Mouse (Mus musculus) lung, embryonic 14.5 days (tissue): ENCODE measurements around the gene Cdh18. TPM values are rescaled to one million over a fixed set of nuclear protein-coding genes. Genes with fewer than 3 reads are reported as not detected.

Experiments
- ATAC-seq: fragments of 200-750 bp; cut with Nextera tagmentation; 2 replicates; pipeline ENCODE4 v1.8.0; 2017; ENCODE audit warnings: mild to moderate bottlenecking, moderate TSS enrichment, moderate library complexity; ENCODE audit not compliant: insufficient read depth
- DNase-seq: peaks from one replicate; pipeline ENCODE4 v3.0.0-alpha.2; 2015
- H3K27ac ChIP-seq: fragments of 300-500 bp; sonication (generic); 2 replicates; pipeline ENCODE4 v1.5.1; 2014; ENCODE audit warnings: low read depth, mild to moderate bottlenecking, moderate library complexity
- H3K27me3 ChIP-seq: fragments of 300-500 bp; sonication (generic); 2 replicates; pipeline ENCODE4 v1.6.1; 2014; ENCODE audit warnings: low read length, control low read depth; ENCODE audit not compliant: insufficient read depth
- H3K36me3 ChIP-seq: fragments of 300-500 bp; sonication (generic); 2 replicates; pipeline ENCODE4 v1.6.1; 2014; ENCODE audit warnings: control low read depth; ENCODE audit not compliant: insufficient read depth
- H3K4me1 ChIP-seq: fragments of 300-500 bp; sonication (generic); 2 replicates; pipeline ENCODE4 v1.6.1; 2014; ENCODE audit warnings: antibody characterized with exemption, control low read depth; ENCODE audit not compliant: insufficient read depth
- H3K4me2 ChIP-seq: fragments of 300-500 bp; sonication (generic); 2 replicates; pipeline ENCODE4 v1.6.1; 2014; ENCODE audit warnings: mild to moderate bottlenecking
- H3K4me3 ChIP-seq: fragments of 300-500 bp; sonication (generic); 2 replicates; pipeline ENCODE4 v1.5.1; 2014; ENCODE audit warnings: low read depth, low read length
- H3K9ac ChIP-seq: fragments of 300-500 bp; sonication (generic); 2 replicates; pipeline ENCODE4 v1.6.1; 2014
- H3K9me3 ChIP-seq: fragments of 300-500 bp; sonication (generic); 2 replicates; pipeline ENCODE4 v1.6.1; 2016; ENCODE audit warnings: low read depth, low read length, control low read depth
- CTCF ChIP-seq: IDR thresholded peaks from 2 replicates; pipeline ENCODE4 v1.5.1; 2016; ENCODE audit warnings: antibody characterized with exemption, low read depth
- WGBS: fragments of 180-500 bp; shearing (Covaris S2); extraction: QIAGEN DNeasy Blood & Tissue Kit; methylation state at CpG from one replicate; pipeline ENCODE4 v1.1.7; 2014; 5-methylcytosine and 5-hydroxymethylcytosine counted together
- polyA plus RNA-seq: library from polyadenylated mRNA; unstranded; fragments of >200 nt; fragmentation: Nextera tagmentation; extraction: Ambion mirVana; gene quantifications from 2 replicates; pipeline ENCODE4 v1.2.1, GENCODE M21; 2014

Cdh18 gene
- polyA plus RNA-seq, 1 experiment from 2014 or later = 0.51 TPM

DNA sequence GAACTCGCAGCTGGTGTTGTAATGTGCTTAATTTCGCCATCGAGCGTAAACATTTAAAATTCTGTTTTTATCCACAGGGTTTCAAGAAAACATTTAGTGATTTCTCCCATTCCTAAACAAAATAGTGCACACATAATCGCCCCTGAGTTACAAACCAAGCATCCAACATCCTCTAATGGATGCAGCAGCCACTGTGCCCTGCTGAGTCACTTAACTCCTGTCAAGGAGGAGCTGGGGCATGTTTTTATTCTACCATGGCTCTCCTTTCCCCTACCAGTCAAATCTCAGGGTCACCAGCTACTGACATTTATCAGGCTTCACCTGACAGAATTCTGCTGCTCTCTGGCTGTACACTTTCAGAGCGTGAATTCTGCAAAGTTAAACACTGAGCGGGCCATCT lies 906.5 kb downstream of the Cdh18 start:
- no peak for ATAC-seq
- DNase-seq = no peak
- Histone ChIP-seq H3K4me1 (no peaks in the 10 kb centered on the region), H3K9ac (no peak overlapping the region), H3K4me2 (no peak overlapping the region), H3K4me3 (no peak overlapping the region), H3K27ac (no peak overlapping the region), H3K9me3 (no peaks in the 10 kb centered on the region), H3K36me3 (no peaks in the 10 kb centered on the region), H3K27me3 (no peaks in the 10 kb centered on the region)
- TF ChIP-seq CTCF = no peak
- 66% methylated on average over 7 of the region's 7 CpGs for WGBS

DNA sequence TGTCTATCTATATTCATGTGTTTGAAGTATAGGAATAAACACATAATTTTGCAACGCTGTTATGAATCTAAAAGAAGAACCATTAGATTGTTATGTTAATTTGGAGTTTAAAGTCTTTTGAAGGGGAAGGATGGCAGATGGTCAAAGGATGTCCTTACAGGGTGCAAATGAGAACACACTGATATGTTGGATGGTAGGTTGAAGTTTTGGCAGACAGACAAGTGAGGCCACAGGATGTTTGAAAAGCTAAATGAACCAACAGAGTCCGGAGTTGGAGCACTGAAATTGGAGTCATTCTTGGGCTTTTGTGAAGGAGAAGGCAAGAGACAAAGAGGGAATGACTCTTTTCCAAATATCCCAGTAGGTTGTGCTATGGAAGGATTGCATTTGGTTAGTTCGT lies 908.6 kb downstream of the Cdh18 start:
- H3K36me3 ChIP-seq = no peaks in the 10 kb centered on the region
- DNase-seq (peak; percentile 13), ATAC-seq (no peak)
- H3K9ac ChIP-seq = no peak overlapping the region
- no peak overlapping the region for H3K27ac ChIP-seq
- WGBS = 54% methylated on average over 3 of the region's 3 CpGs
- TF ChIP-seq CTCF = no peak
- H3K4me1 ChIP-seq = no peaks in the 10 kb centered on the region
- no peaks in the 10 kb centered on the region for H3K9me3 ChIP-seq
- no peak overlapping the region for H3K4me2 ChIP-seq
- no peak overlapping the region for H3K4me3 ChIP-seq
- H3K27me3 ChIP-seq = no peaks in the 10 kb centered on the region

DNA sequence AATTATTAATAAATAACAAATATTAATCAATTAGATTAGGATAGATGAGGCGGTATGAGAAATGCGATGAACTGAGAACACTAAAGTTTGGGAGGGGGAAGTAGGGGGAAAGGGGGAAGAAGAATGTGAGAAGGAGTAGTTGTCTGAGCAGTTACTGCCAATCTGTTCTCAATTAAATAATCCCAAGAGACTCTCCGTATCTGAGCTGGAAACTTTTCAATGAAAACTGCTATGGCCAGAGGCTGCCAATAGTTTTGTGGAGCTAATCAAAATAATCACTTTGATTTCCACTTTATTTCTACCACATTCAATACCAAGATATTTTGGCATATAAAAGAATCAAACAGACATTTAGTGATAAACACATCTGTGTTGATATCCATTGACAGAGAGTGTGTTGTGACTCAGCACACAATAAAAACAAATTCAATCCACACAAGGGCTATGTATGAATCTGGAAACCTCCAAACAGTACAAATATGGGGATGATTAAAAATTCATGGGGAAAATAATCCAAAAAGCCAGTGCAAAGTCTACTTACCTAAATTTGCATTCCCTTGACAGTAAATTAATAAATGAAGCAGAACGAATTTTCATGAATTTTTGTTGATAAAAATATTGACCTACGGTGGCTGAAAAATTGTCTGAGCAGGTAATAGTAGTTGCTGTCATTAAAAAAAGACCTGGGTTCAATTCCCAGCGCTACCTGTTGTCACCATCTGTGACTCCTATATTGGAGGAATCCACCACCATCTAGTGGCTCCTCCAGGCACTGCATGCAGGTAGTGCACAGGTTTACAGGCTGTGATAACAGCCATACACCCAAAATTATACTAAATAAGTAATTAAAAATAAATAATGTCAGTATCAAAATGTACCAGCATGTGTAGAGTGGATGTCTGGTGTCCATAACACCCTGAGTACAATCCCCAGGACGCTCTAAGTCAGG lies 922.0 kb downstream of the Cdh18 start:
- Histone ChIP-seq H3K27me3 (no peaks in the 10 kb centered on the region), H3K36me3 (no peaks in the 10 kb centered on the region), H3K4me2 (no peak overlapping the region), H3K4me1 (no peaks in the 10 kb centered on the region), H3K27ac (no peak overlapping the region), H3K9ac (no peak overlapping the region), H3K9me3 (no peaks in the 10 kb centered on the region), H3K4me3 (no peak overlapping the region)
- no peak for ATAC-seq
- DNase-seq = no peak
- TF ChIP-seq CTCF = peak; percentile 34; the same call in 1 of the 2 replicates
- WGBS = 81% methylated on average over 7 of the region's 7 CpGs

DNA sequence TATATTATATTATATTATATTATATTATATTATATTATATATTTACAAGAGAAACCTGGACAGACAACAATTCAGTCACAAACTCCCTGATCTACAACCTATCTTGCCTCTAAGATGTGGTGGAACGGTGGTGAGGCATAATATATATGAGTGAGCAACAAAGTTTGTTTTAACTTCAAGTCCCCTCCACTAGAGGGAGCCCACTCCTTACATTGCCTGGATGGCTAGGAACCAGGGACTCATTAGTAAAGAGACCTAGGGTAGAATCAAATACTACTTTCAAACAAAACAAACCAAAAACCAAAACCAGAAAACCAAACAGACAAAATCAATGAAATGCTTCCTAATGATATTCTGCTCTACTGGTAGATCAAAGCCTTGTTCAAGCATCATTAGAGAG lies 937.5 kb downstream of the Cdh18 start:
- Histone ChIP-seq H3K4me3 (no peak overlapping the region), H3K27ac (no peak overlapping the region), H3K36me3 (no peaks in the 10 kb centered on the region), H3K9me3 (no peaks in the 10 kb centered on the region), H3K27me3 (no peaks in the 10 kb centered on the region), H3K4me1 (no peaks in the 10 kb centered on the region), H3K9ac (no peak overlapping the region), H3K4me2 (no peak overlapping the region)
- WGBS = 43% methylated on average over 1 of the region's 1 CpGs
- ATAC-seq (no peak), DNase-seq (peak; percentile 44)
- TF ChIP-seq CTCF = peak; percentile 26; the same call in 1 of the 2 replicates

DNA sequence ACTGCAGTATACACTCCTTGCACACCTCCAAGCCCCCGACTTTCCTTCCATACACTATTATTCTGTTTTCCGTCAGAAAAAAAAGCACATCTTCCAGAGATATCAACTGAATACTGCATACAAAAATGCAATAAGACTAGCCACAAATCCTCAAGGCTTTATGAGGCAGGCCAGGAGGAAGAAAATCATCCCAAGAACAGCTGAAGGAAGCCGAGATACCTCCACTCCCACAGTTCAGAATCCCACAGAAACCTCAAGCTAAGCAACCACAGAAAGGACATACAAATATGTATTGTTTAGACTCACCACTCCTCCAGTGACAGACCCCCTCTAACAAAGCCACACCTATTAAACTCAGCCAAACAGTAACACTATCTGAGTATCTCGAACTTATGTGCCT lies 957.7 kb downstream of the Cdh18 start:
- H3K4me2 ChIP-seq = no peak overlapping the region
- no peaks in the 10 kb centered on the region for H3K4me1 ChIP-seq
- ATAC-seq = no peak
- no peak overlapping the region for H3K9ac ChIP-seq
- no peaks in the 10 kb centered on the region for H3K9me3 ChIP-seq
- H3K27ac ChIP-seq = no peak overlapping the region
- no peak overlapping the region for H3K4me3 ChIP-seq
- WGBS = 72% methylated on average over 4 of the region's 4 CpGs
- H3K36me3 ChIP-seq = no peaks in the 10 kb centered on the region
- no peak for DNase-seq
- no peaks in the 10 kb centered on the region for H3K27me3 ChIP-seq
- no peak for TF ChIP-seq CTCF

DNA sequence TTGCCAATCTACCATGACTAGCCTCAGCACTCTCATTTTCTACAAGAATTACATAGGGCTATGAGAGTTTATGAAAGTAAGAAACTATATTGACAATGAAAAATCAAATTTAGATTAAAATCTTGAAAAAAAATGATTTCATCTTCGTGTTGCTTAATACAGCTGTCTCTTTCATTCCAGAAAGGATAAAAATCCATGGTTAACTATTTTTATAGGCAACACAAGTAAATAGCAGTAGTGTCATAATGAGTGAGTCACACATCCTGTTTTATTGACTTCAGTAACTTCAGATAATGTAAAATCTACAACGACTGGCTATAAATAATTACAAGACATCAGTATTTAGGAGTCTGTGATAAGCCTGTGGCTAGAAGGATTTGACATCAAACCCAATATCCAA lies 960.9 kb downstream of the Cdh18 start:
- Histone ChIP-seq H3K27ac (no peak overlapping the region), H3K4me2 (no peak overlapping the region), H3K4me1 (no peaks in the 10 kb centered on the region), H3K36me3 (no peaks in the 10 kb centered on the region), H3K9me3 (no peaks in the 10 kb centered on the region), H3K4me3 (no peak overlapping the region), H3K9ac (no peak overlapping the region), H3K27me3 (no peaks in the 10 kb centered on the region)
- WGBS = 38% methylated on average over 2 of the region's 2 CpGs
- no peak for TF ChIP-seq CTCF
- ATAC-seq = no peak
- no peak for DNase-seq

DNA sequence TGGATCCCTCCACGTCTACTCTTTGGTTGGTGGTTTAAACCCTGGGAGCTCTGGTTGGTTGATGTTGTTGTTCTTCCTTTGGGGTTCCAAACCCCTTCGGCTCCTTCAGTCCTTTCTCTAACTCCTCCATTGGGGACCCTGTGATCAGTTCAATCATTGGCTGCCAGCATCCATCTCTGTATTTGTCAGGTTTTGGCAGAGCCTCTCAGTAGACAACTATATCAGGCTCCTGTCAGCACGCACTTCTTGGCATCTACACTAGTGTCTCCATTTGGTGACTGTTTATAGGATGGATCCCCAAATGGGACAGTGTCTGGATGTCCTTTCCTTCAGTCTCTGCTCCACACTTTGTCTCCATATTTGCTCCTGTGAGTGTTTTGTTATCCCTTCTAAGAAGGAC lies 967.0 kb downstream of the Cdh18 start:
- no peak for ATAC-seq
- 82% methylated on average over 3 of the region's 3 CpGs for WGBS

More for the DNA sequence above, 967.0 kb downstream of the Cdh18 start:
- TF ChIP-seq CTCF = no peak
- H3K9ac ChIP-seq = no peak overlapping the region
- no peaks in the 10 kb centered on the region for H3K27me3 ChIP-seq
- H3K4me3 ChIP-seq = no peak overlapping the region
- no peak overlapping the region for H3K4me2 ChIP-seq
- H3K9me3 ChIP-seq = no peaks in the 10 kb centered on the region
- no peaks in the 10 kb centered on the region for H3K4me1 ChIP-seq
- no peaks in the 10 kb centered on the region for H3K36me3 ChIP-seq
- H3K27ac ChIP-seq = no peak overlapping the region
- no peak for DNase-seq
